Mouse (Mus musculus) kidney, adult 18-20 months (tissue): ENCODE data around the gene Tnpo3.
"Not testable (repeated sequence)": the region's sequence is repeated elsewhere in the genome, so short reads cannot be mapped to it uniquely, and the experiment has no call there.

Source experiments
- DNase-seq: peaks from one replicate; pipeline ENCODE4 v3.0.0; 2021

Gene Tnpo3

GRCm38 (mm10) chr6:29620176-29620575 is 10.5 kb upstream of the Tnpo3 start:
- peak; percentile 6 for DNase-seq

GRCm38 (mm10) chr6:29610020-29610640 is 443 bp upstream of the Tnpo3 start:
- DNase-seq = not testable (repeated sequence)

- no peak for DNase-seq
These were observed 9.5 kb downstream of the Tnpo3 start for GRCm38 (mm10) chr6:29600188-29600587.

GRCm38 (mm10) chr6:29595656-29596055 is 14.0 kb downstream of the Tnpo3 start:
- no peak for DNase-seq

GRCm38 (mm10) chr6:29581202-29581601 is 28.5 kb downstream of the Tnpo3 start:
- DNase-seq = no peak

GRCm38 (mm10) chr6:29580770-29581169 is 28.9 kb downstream of the Tnpo3 start:
- DNase-seq = no peak

- DNase-seq = not testable (repeated sequence)
These were observed 33.3 kb downstream of the Tnpo3 start for GRCm38 (mm10) chr6:29576388-29576787.

- DNase-seq = no peak
These were observed 52.6 kb downstream of the Tnpo3 start for GRCm38 (mm10) chr6:29557112-29557511.

GRCm38 (mm10) chr6:29552526-29552925 is 57.2 kb downstream of the Tnpo3 start:
- no peak for DNase-seq

- no peak for DNase-seq
These were observed 61.6 kb downstream of the Tnpo3 start for GRCm38 (mm10) chr6:29548086-29548485.

- DNase-seq = no peak
These were observed 62.1 kb downstream of the Tnpo3 start for GRCm38 (mm10) chr6:29547582-29547981.

- no peak for DNase-seq
These were observed 64.1 kb downstream of the Tnpo3 start for GRCm38 (mm10) chr6:29545611-29546010.

GRCm38 (mm10) chr6:29540956-29541355 is 68.7 kb downstream of the Tnpo3 start:
- DNase-seq = no peak

- DNase-seq = no peak
These were observed 69.5 kb downstream of the Tnpo3 start for GRCm38 (mm10) chr6:29540223-29540622.

- no peak for DNase-seq
These were observed 70.2 kb downstream of the Tnpo3 start for GRCm38 (mm10) chr6:29539502-29539901.

- DNase-seq = no peak
These were observed 72.5 kb downstream of the Tnpo3 start for GRCm38 (mm10) chr6:29537221-29537620.

- no peak for DNase-seq
These were observed 73.0 kb downstream of the Tnpo3 start for GRCm38 (mm10) chr6:29536651-29537193.

- peak; percentile 60 for DNase-seq
These were observed 74.4 kb downstream of the Tnpo3 start for GRCm38 (mm10) chr6:29535316-29535715.

GRCm38 (mm10) chr6:29530050-29530449 is 79.6 kb downstream of the Tnpo3 start:
- DNase-seq = no peak

GRCm38 (mm10) chr6:29529444-29529820 is 80.3 kb downstream of the Tnpo3 start:
- DNase-seq = no peak

GRCm38 (mm10) chr6:29528561-29529443 is 80.9 kb downstream of the Tnpo3 start:
- DNase-seq = no peak

GRCm38 (mm10) chr6:29528165-29528505 is 81.6 kb downstream of the Tnpo3 start:
- DNase-seq = no peak

GRCm38 (mm10) chr6:29527361-29528164 is 82.1 kb downstream of the Tnpo3 start:
- no peak for DNase-seq
